Mouse (Mus musculus) lung, postnatal 0 days (tissue): ENCODE data around the gene Slc6a13. TPM values are rescaled to one million over a fixed set of nuclear protein-coding genes. Genes with fewer than 3 reads are reported as not detected.
A peak's percentile ranks its signal among the peaks of the same experiment; 100 is the strongest.

Experiments used
- ATAC-seq: fragments of 200-750 bp; cut with Nextera tagmentation; 2 replicates; pipeline ENCODE4 v1.8.0; 2017; ENCODE audit warnings: moderate library complexity
- DNase-seq: peaks from one replicate; pipeline ENCODE4 v3.0.0-alpha.2; 2016; ENCODE audit warnings: low spot score
- H3K27ac ChIP-seq: fragments of 300-500 bp; sonication (generic); 2 replicates; pipeline ENCODE4 v1.5.1; 2014; ENCODE audit warnings: antibody characterized with exemption, mild to moderate bottlenecking, low read length, mixed read lengths
- H3K27me3 ChIP-seq: fragments of 300-500 bp; sonication (generic); replicated peaks from 2 replicates; pipeline ENCODE4 v1.6.1; 2014; ENCODE audit warnings: low read length, mixed read lengths; ENCODE audit not compliant: insufficient read depth
- H3K36me3 ChIP-seq: fragments of 300-500 bp; sonication (generic); 2 replicates; pipeline ENCODE4 v1.6.1; 2014; ENCODE audit warnings: low read length, mixed read lengths; ENCODE audit not compliant: insufficient read depth
- H3K4me1 ChIP-seq: fragments of 300-500 bp; sonication (generic); 2 replicates; pipeline ENCODE4 v1.6.1; 2014; ENCODE audit warnings: antibody characterized with exemption, low read depth, low read length, mixed read lengths; ENCODE audit not compliant: insufficient read depth
- H3K4me2 ChIP-seq: fragments of 300-500 bp; sonication (generic); replicated peaks from 2 replicates; pipeline ENCODE4 v1.6.1; 2014; ENCODE audit warnings: low read depth, mild to moderate bottlenecking, low read length, moderate library complexity, mixed read lengths
- H3K4me3 ChIP-seq: fragments of 300-500 bp; sonication (generic); 2 replicates; pipeline ENCODE4 v1.5.1; 2014; ENCODE audit warnings: low read depth, low read length
- H3K9ac ChIP-seq: fragments of 300-500 bp; sonication (generic); replicated peaks from 2 replicates; pipeline ENCODE4 v1.6.1; 2014; ENCODE audit warnings: low read depth, mild to moderate bottlenecking
- H3K9me3 ChIP-seq: fragments of 300-500 bp; sonication (generic); 2 replicates; pipeline ENCODE4 v1.6.1; 2016; ENCODE audit warnings: low read length, mixed read lengths
- CTCF ChIP-seq: IDR thresholded peaks from 2 replicates; pipeline ENCODE4 v1.5.1; 2016; ENCODE audit warnings: antibody characterized with exemption, mild to moderate bottlenecking
- EP300 ChIP-seq: IDR thresholded peaks from 2 replicates; pipeline ENCODE4 v1.6.1; 2016; ENCODE audit warnings: antibody characterized with exemption, mild to moderate bottlenecking, control low read depth
- WGBS: fragments of 180-500 bp; shearing (Covaris S2); extraction: QIAGEN DNeasy Blood & Tissue Kit; methylation state at CpG from one replicate; pipeline ENCODE4 v1.1.7; 2014; 5-methylcytosine and 5-hydroxymethylcytosine counted together
- polyA plus RNA-seq: library from polyadenylated mRNA; unstranded; fragments of >200 nt; fragmentation: Nextera tagmentation; extraction: Ambion mirVana; gene quantifications from 2 replicates; pipeline ENCODE4 v1.2.1, GENCODE M21; 2015

The Slc6a13 gene
- polyA plus RNA-seq, 1 experiment from 2014 or later, result 0.26 TPM

DNA sequence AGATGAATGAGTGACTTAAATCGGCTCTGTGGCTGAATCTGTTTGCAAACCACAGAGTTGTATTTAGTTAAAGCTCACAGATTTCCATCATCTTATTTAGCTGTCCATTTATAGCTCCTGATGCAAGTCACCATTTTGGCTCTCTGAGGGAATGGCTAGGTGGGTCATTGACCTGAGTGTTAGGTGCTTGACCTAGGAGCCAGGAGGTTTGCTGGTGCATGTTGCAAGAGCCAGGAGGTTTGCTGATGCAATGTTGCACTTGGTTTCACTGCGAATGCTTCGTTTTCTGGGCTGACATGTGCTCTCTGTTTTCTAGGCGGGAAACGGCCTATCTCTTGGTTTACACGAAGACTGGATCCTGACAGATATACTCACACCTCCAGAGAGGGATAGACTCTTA is 29.9 kb upstream of the Slc6a13 start:
- Histone ChIP-seq H3K9ac (no peak overlapping the region), H3K27me3 (no peaks in the 10 kb centered on the region), H3K4me1 (no peaks in the 10 kb centered on the region), H3K36me3 (peaks cover 4% of the 10 kb centered on the region; the same call in 1 of the 2 replicates), H3K4me3 (no peak overlapping the region), H3K9me3 (no peaks in the 10 kb centered on the region), H3K27ac (no peak overlapping the region), H3K4me2 (no peak overlapping the region)
- 82% methylated on average over 6 of the region's 6 CpGs for WGBS
- ATAC-seq (no peak), DNase-seq (no peak)
- TF ChIP-seq CTCF (no peak), EP300 (no peak)

DNA sequence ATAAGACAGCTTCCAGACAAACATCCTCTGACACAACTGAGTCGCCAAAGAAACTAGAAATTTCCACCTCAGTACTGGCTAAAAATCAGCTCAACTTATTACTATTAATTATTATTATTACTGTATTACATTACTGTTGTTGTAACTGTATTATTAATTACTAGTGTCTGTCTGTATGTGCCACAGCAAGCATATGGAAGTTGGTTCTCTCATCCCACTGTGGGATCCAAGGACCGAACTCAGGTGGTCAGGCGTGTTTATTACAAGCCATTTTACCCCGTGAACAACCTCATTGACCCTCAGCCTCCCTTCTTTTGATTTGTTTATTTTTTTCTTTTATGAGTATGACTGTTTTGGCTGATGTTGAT is 28.3 kb upstream of the Slc6a13 start:
- ATAC-seq (0 out of 2 replicates have a peak, but pooled peaks have one; percentile 5), DNase-seq (no peak)
- no peak overlapping the region for H3K9ac ChIP-seq
- no peak overlapping the region for H3K27ac ChIP-seq
- no peaks in the 10 kb centered on the region for H3K9me3 ChIP-seq
- H3K4me1 ChIP-seq, result no peaks in the 10 kb centered on the region
- no peak overlapping the region for H3K4me2 ChIP-seq
- no peaks in the 10 kb centered on the region; the same call in 1 of the 2 replicates for H3K36me3 ChIP-seq
- WGBS, result 8% methylated on average over 4 of the region's 4 CpGs
- H3K27me3 ChIP-seq, result no peaks in the 10 kb centered on the region
- no peak overlapping the region for H3K4me3 ChIP-seq
- TF ChIP-seq CTCF, result no peak

GRCm38 (mm10) chr6:121272075-121272800 is 27.8 kb upstream of the Slc6a13 start:
- Histone ChIP-seq H3K4me2 (peak overlapping the region; percentile 71), H3K36me3 (no peaks in the 10 kb centered on the region; the same call in 1 of the 2 replicates), H3K9me3 (no peaks in the 10 kb centered on the region), H3K27ac (peak overlapping the region; percentile 62), H3K4me3 (peak overlapping the region; percentile 55), H3K27me3 (no peaks in the 10 kb centered on the region), H3K9ac (0 out of 2 replicates have a peak overlapping the region, but pooled peaks have one; percentile 26), H3K4me1 (no peaks in the 10 kb centered on the region)
- peak; percentile 93 for ATAC-seq
- peak; percentile 92 for DNase-seq
- 9% methylated on average over 17 of the region's 17 CpGs for WGBS
- TF ChIP-seq CTCF (peak; percentile 89), EP300 (peak; percentile 15; the same call in 1 of the 2 replicates)

GRCm38 (mm10) chr6:121274356-121274755 is 25.7 kb upstream of the Slc6a13 start:
- H3K4me2 ChIP-seq, result no peak overlapping the region
- H3K4me3 ChIP-seq, result no peak overlapping the region
- H3K27me3 ChIP-seq, result no peaks in the 10 kb centered on the region
- no peaks in the 10 kb centered on the region for H3K4me1 ChIP-seq
- no peak overlapping the region for H3K27ac ChIP-seq
- ATAC-seq (no peak), DNase-seq (peak; percentile 68)
- H3K36me3 ChIP-seq, result no peaks in the 10 kb centered on the region; the same call in 1 of the 2 replicates
- TF ChIP-seq EP300, result no peak
- peak; percentile 60 for TF ChIP-seq CTCF
- H3K9me3 ChIP-seq, result no peaks in the 10 kb centered on the region
- WGBS, result 63% methylated on average over 3 of the region's 3 CpGs
- H3K9ac ChIP-seq, result no peak overlapping the region

DNA sequence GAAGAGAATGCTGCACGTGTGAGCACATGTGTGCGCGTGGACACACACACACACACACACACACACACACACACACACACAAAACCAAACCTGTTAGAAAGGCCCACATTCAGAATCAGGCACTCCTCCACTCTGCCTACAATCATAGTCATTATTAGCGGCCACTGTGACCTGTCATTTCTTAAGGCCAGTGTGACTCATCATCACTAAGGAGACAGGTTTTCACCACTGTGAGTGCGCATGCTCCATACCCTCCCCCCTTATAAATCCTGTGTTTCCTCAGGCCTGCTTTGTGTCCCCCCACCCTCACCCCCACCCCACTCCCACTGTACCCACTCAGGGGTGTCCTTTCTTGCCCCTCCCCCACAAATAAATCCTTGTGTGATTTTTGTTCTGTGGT is 15.9 kb upstream of the Slc6a13 start:
- no peaks in the 10 kb centered on the region for H3K36me3 ChIP-seq
- no peak overlapping the region for H3K27ac ChIP-seq
- H3K4me3 ChIP-seq, result no peak overlapping the region
- H3K4me2 ChIP-seq, result no peak overlapping the region
- DNase-seq (no peak), ATAC-seq (no peak)
- H3K9ac ChIP-seq, result no peak overlapping the region
- H3K4me1 ChIP-seq, result no peaks in the 10 kb centered on the region
- no peaks in the 10 kb centered on the region for H3K9me3 ChIP-seq
- no peaks in the 10 kb centered on the region for H3K27me3 ChIP-seq
- WGBS, result 86% methylated on average over 5 of the region's 5 CpGs
- TF ChIP-seq EP300 (no peak), CTCF (no peak)

- Histone ChIP-seq H3K27ac (no peak overlapping the region), H3K4me3 (no peak overlapping the region), H3K9me3 (no peaks in the 10 kb centered on the region), H3K4me2 (no peak overlapping the region), H3K4me1 (no peaks in the 10 kb centered on the region), H3K9ac (no peak overlapping the region), H3K27me3 (no peaks in the 10 kb centered on the region), H3K36me3 (no peaks in the 10 kb centered on the region)
- ATAC-seq (no peak), DNase-seq (no peak)
- TF ChIP-seq EP300 (no peak), CTCF (no peak)
- WGBS, result 38% methylated on average over 7 of the region's 7 CpGs
These were observed 710 bp upstream of the Slc6a13 start for GRCm38 (mm10) chr6:121299317-121299716.
